Mouse (Mus musculus) CH12.LX (cell line): ENCODE results near the gene Zfp82.

ENCODE experiments used
- CHD1 ChIP-seq: IDR thresholded peaks from 2 replicates; pipeline ENCODE4 v1.6.1; 2012; ENCODE audit warnings: low read depth, low read length, improper control_type of control experiment, inconsistent platforms
- CTCF ChIP-seq, 2 experiments: IDR thresholded peaks in 1 of 2; conservative IDR thresholded peaks in 1 of 2; 2 replicates each; pipeline ENCODE4 v1.5.1; 2011 to 2012; ENCODE audit warnings: low read depth in 2 of 2, low read length in 2 of 2, improper control_type of control experiment in 1 of 2, inconsistent platforms in 1 of 2, mild to moderate bottlenecking in 1 of 2, moderate library complexity in 1 of 2
- E2F4 ChIP-seq: IDR thresholded peaks from 2 replicates; pipeline ENCODE4 v1.6.1; 2011; ENCODE audit warnings: low read depth, low read length, improper control_type of control experiment; ENCODE audit not compliant: insufficient replicate concordance
- EP300 ChIP-seq: IDR thresholded peaks from 2 replicates; pipeline ENCODE4 v1.6.1; 2011; ENCODE audit warnings: low read length, improper control_type of control experiment
- ETS1 ChIP-seq: conservative IDR thresholded peaks from 2 replicates; pipeline ENCODE4 v1.6.1; 2012; ENCODE audit warnings: low read depth, mild to moderate bottlenecking, inconsistent platforms, low read length, improper control_type of control experiment, moderate library complexity
- IRF4 ChIP-seq: IDR thresholded peaks from 2 replicates; pipeline ENCODE4 v1.6.1; 2014; ENCODE audit warnings: low read depth, mild to moderate bottlenecking, inconsistent platforms, low read length, improper control_type of control experiment
- JUND ChIP-seq: conservative IDR thresholded peaks from 2 replicates; pipeline ENCODE4 v1.6.1; 2011; ENCODE audit warnings: low read depth, low read length, improper control_type of control experiment
- NELFE ChIP-seq: IDR thresholded peaks from 2 replicates; pipeline ENCODE4 v1.6.1; 2011; ENCODE audit warnings: low read depth, low read length, improper control_type of control experiment
- POLR2A ChIP-seq: IDR thresholded peaks from 2 replicates; pipeline ENCODE4 v1.6.1; 2011; ENCODE audit warnings: low read depth, mild to moderate bottlenecking, improper control_type of control experiment, low read length
- POLR2AphosphoS2 ChIP-seq: IDR thresholded peaks from 2 replicates; pipeline ENCODE4 v1.6.1; 2011; ENCODE audit warnings: low read depth, low read length, improper control_type of control experiment
- ZC3H11A ChIP-seq: IDR thresholded peaks from 2 replicates; pipeline ENCODE4 v1.6.1; 2012; ENCODE audit warnings: low read depth, mild to moderate bottlenecking, inconsistent platforms, low read length, improper control_type of control experiment
- ZMIZ1 ChIP-seq: IDR thresholded peaks from 2 replicates; pipeline ENCODE4 v1.6.1; 2012; ENCODE audit warnings: low read depth, mild to moderate bottlenecking, inconsistent platforms, low read length, improper control_type of control experiment

DNA sequence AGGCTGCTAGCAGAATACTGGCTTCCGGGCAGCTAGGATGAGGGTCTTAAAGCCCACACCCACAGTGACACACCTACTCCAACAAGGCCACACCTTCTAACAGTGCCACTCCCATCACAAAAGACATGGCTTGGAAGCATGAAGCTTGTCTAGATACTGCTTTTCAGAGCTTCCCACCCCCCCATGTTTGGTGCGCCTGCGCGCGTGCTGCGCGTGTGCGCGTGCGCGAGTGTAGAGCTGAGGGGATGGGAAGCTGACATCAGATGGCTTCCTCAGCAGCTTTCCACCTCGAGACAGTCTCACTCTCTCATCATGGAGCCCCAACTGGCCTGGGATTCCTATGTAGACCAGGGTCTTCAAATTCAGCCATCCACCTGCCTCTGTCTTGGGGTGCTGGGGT lies 38.4 kb downstream of the Zfp82 start:
- TF ChIP-seq EP300 (no peak), CHD1 (no peak), CTCF (conservative IDR thresholded peaks at IDR 0.05 in 1 of 2, IDR thresholded peaks at IDR 0.05 in 1 of 2; ENCODE audit: low read depth in 2 of 2, low read length in 2 of 2) (no peak), ZC3H11A (no peak), ETS1 (no peak), E2F4 (no peak), JUND (no peak), POLR2A (no peak), POLR2AphosphoS2 (no peak), IRF4 (no peak), NELFE (no peak), ZMIZ1 (no peak)
